Mouse (Mus musculus): ENCODE measurements around the gene Ccl26.

DNA sequence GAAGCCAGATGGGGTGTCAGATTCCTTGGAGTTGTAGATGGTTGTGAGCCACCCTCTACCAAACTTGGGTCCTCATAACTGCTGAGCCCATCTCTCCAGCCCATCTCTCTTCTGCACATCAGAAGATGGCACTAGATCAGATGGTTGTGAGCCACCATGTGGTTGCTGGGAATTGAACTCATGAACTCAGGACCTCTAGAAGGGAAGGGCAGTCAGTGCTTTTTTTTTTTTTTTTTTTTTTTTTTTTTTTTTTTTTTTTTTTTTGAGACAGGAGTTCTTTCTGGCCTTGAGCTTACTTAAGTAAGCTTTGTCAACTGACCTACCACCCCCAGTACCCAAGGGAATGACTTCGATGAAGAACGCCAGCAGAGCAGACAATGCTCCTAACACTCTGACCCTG, 15.4 kb downstream of the Ccl26 start:
- TF ChIP-seq CTCF (IDR thresholded peaks at IDR 0.05) (no peak), POLR2A (IDR thresholded peaks at IDR 0.05; ENCODE audit: insufficient read depth, low read depth, low read length) (no peak)

Measured in heart, adult 2 months (tissue).